Mouse (Mus musculus) kidney, postnatal 25 days (tissue): ENCODE data around the gene Gdnf.

Source experiments
- DNase-seq, 2 experiments: peaks; one replicate each; pipeline ENCODE4 v3.0.0; 2021; ENCODE audit warnings: mixed read lengths in 2 of 2

The Gdnf gene

GRCm38 (mm10) chr15:7810556-7811252 is at the start of gene Gdnf:
Gdnf (plus strand) TSS chr15:7810846.
- peak in 1 of 2 experiments; percentile 10 for DNase-seq

- no peak for DNase-seq
Observed at GRCm38 (mm10) chr15:7767166-7767565, 43.5 kb upstream of the Gdnf start.

- no peak for DNase-seq
Observed at GRCm38 (mm10) chr15:7772983-7773382, 37.7 kb upstream of the Gdnf start.

DNA sequence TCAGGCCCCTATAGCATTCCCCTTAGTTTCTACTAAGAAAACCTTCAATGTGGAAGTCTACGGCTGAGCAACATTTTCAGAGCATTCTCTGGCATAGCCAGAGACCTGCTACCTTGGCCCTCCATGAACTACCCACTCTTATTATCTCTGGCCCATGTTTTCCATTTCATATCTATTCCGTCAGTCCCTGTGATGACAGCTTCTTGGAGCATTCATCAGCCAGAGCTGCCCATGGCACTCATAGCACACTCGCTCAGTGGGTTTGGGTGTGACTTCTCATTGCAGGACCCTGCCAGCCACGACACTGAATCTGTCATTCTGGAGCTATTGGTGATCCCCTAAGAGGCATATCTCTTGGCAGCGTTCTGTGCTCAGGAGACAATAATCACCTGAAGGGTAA is 29.1 kb upstream of the Gdnf start:
- no peak for DNase-seq

- DNase-seq: no peak
Observed at GRCm38 (mm10) chr15:7809841-7810391, 730 bp upstream of the Gdnf start.

GRCm38 (mm10) chr15:7811253-7811625 is 593 bp downstream of the Gdnf start:
- DNase-seq: no peak

- no peak for DNase-seq
Observed at GRCm38 (mm10) chr15:7811856-7812733, 1.4 kb downstream of the Gdnf start.

DNA sequence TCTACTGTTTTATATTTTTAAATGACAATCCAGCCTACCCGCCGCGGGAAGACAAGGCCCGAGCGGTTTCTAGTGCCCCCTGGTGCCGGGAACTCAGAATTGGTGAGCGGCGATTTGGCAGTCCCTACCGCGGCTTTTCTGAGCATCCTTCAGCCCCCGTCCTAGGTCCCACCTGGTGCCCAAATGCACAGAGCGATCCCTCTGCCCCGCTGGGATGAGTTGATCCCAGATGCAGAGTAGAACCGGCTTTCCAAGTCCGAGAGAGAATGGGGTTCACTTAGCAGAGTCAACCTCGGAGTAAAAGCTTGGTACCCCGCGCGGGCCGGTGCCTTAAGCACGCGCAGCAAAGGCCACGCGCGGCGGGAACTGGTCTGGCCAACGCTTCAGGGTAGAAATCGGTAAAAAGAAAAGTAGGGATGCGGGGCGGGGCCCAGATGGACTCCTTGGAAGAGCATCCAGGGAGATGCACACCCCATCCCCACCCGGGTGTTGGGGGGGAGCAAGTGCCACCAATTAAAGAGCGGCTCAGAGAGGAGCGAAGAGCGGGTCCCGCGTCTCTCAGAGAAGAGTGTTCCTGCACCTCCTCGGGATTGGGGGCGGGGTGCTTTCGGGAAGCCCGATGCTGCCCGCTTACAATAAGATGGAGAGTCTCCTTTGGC is 2.4 kb downstream of the Gdnf start:
- peak; percentile 44 to 68 for DNase-seq

GRCm38 (mm10) chr15:7813531-7814370 is 3.1 kb downstream of the Gdnf start:
- no peak for DNase-seq

DNA sequence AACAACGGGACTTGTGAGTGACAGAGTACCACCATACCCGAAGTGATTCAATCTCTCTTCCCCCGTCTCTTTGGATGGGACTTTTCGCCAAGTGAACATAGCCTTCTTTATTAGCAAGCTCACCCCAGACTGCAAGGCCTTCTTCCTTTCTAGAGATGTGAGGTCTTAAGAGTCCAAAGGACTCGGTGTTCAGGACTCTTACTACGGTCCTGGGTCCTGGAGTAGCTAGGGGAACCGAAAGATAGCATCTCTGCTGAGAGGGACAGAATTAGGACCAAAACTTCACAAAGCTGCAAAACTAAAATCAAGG is 3.7 kb downstream of the Gdnf start:
- DNase-seq: no peak

GRCm38 (mm10) chr15:7814917-7815316 is 4.3 kb downstream of the Gdnf start:
- DNase-seq: no peak

DNA sequence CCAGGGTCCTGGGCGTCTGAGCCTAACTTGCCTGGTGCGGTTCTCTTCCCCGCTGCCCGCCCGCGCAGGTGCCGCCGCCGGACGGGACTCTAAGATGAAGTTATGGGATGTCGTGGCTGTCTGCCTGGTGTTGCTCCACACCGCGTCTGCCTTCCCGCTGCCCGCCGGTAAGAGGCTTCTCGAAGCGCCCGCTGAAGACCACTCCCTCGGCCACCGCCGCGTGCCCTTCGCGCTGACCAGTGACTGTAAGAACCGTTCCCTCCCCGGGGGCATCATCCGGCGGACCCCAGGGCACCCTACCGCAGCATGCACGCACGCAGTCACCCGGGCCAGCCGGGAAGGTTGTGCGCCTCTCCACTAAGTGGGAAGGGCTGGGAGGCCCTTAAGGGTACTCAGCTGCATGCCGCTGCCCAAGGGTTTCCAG is 4.9 kb downstream of the Gdnf start:
- DNase-seq: no peak

GRCm38 (mm10) chr15:7823886-7824285 is 13.2 kb downstream of the Gdnf start:
- DNase-seq: no peak

- no peak for DNase-seq
Observed at GRCm38 (mm10) chr15:7825530-7825929, 14.9 kb downstream of the Gdnf start.

GRCm38 (mm10) chr15:7835404-7835803 is 24.8 kb downstream of the Gdnf start:
- DNase-seq: no peak

DNA sequence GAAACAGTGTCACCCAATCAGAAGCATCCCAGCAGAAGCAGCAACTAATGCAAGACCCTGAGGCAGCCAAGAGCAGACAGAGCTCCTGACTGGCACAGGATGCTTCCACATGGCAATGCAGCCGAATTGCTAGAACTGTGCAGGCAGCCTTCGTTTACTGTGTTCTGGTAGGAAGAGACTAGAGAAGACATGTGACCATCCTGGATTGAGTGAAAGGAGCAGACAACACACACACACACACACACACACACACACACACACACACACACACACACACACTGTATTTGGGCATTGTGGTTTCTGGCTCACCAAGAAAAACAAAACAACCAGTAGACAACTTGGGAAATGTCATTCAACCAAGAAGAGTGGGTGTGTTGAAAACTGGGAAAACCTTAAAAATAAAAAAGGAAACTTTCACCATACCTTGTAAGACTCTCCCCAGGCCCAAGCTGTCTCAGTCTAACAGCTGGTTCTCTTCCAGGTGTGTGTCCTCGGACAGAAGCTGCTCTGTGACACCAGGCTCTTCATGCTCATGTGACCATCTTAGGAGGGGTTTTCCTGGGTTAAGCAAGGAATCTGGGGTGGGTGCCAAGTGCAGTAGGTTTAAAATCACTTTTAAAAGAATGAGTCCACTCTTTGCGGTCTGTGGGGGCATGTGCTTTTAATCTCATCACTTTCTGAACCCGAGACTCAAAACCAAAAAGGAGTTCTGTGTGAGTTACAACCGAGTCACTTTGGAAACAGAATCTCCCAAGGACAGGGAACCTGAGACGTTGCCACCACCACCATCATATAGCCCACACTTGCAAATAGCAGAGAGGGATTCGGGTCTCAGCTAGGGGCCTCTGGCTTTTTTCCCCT is 27.6 kb downstream of the Gdnf start:
- peak in 1 of 2 experiments; percentile 29 for DNase-seq

GRCm38 (mm10) chr15:7838921-7839309 is 28.3 kb downstream of the Gdnf start:
- DNase-seq: no peak

DNA sequence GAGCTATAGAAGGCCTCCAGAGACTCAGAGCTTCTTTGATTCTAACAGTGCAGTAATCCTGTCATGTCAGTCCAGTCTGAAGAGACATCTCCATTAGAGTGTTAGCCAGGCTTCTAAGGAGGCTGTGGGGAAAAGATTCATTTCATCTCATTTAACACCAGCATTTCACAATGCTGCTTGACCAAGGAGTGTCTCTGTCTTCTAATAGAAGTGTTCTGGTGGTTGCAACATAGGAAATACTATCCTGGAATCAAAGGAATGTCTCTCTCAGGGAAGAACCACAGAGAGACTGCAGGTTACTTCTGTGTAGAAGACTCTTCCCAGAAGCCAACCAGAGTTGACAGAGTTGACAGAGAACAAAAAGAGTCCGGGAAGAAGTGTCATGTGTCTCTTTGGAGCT is 31.0 kb downstream of the Gdnf start:
- DNase-seq: no peak

GRCm38 (mm10) chr15:7842398-7842797 is 31.8 kb downstream of the Gdnf start:
- DNase-seq: no peak

- DNase-seq: no peak
Observed at GRCm38 (mm10) chr15:7857418-7857817, 46.8 kb downstream of the Gdnf start.

GRCm38 (mm10) chr15:7858841-7859240 is 48.2 kb downstream of the Gdnf start:
- no peak for DNase-seq

DNA sequence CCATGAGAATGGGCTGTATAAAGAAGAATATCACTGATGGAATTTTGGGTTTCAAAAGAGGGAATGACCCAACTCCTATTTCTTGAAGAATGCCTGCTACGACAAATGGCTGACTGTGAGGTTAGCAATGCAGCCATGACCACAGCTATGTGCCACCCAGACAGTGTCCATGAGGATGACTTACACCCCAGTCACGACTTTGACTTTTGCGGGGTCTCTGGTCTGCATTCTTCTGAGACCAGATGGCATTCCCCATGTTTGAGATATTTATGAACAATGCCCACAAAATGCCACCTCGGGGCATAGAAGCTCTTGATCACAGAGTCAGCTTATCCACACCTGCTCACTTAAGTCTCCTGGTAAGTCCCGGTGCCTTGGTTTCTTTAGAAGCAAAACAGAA is 52.2 kb downstream of the Gdnf start:
- no peak for DNase-seq
